Mouse (Mus musculus) brain, embryonic 14.5 days (tissue): ENCODE measurements around the gene Tmem56.

Experiments used
- CTCF ChIP-seq: fragments of 200-500 bp; IDR thresholded peaks from 2 replicates; pipeline ENCODE4 v1.5.1; 2012; ENCODE audit warnings: inconsistent platforms, mild to moderate bottlenecking, moderate library complexity, borderline replicate concordance; ENCODE audit not compliant: insufficient read depth, insufficient read length; ENCODE audit errors: extremely low read depth
- POLR2A ChIP-seq: fragments of 200-500 bp; IDR thresholded peaks from 2 replicates; pipeline ENCODE4 v1.6.1; 2012; ENCODE audit warnings: mild to moderate bottlenecking, inconsistent platforms, borderline replicate concordance; ENCODE audit not compliant: poor library complexity, insufficient read depth, insufficient read length, severe bottlenecking; ENCODE audit errors: extremely low read depth

GRCm38 (mm10) chr3:121187510-121187909 is 95.4 kb downstream of the Tmem56 start:
- TF ChIP-seq CTCF (no peak), POLR2A (no peak)
